Mouse (Mus musculus) embryonic facial prominence, embryonic 14.5 days (tissue): ENCODE results near the gene Xirp1. TPM values are rescaled to one million over a fixed set of nuclear protein-coding genes. Genes with fewer than 3 reads are reported as not detected.
A peak's percentile ranks its signal among the peaks of the same experiment; 100 is the strongest.

Experiments
- ATAC-seq: fragments of 200-750 bp; cut with Nextera tagmentation; 2 replicates; pipeline ENCODE4 v1.8.0; 2017; ENCODE audit warnings: low read depth, moderate number of reproducible peaks, moderate TSS enrichment
- DNase-seq: peaks from one replicate; pipeline ENCODE4 v3.0.0-alpha.2; 2015; ENCODE audit warnings: low spot score
- H3K27ac ChIP-seq: fragments of 300-500 bp; sonication (generic); replicated peaks from 2 replicates; pipeline ENCODE4 v1.5.1; 2014; ENCODE audit warnings: low read depth, mild to moderate bottlenecking, low read length, moderate library complexity
- H3K27me3 ChIP-seq: fragments of 300-500 bp; sonication (generic); replicated peaks from 2 replicates; pipeline ENCODE4 v1.6.1; 2014; ENCODE audit warnings: low read length; ENCODE audit not compliant: control insufficient read depth, insufficient read depth
- H3K36me3 ChIP-seq: fragments of 300-500 bp; sonication (generic); 2 replicates; pipeline ENCODE4 v1.6.1; 2014; ENCODE audit warnings: low read length, mixed read lengths; ENCODE audit not compliant: control insufficient read depth, insufficient read depth
- H3K4me1 ChIP-seq: fragments of 300-500 bp; sonication (generic); 2 replicates; pipeline ENCODE4 v1.6.1; 2014; ENCODE audit warnings: antibody characterized with exemption, low read length; ENCODE audit not compliant: control insufficient read depth, insufficient read depth
- H3K4me2 ChIP-seq: fragments of 300-500 bp; sonication (generic); 2 replicates; pipeline ENCODE4 v1.6.1; 2014; ENCODE audit warnings: low read depth, mild to moderate bottlenecking, low read length, moderate library complexity, mixed read lengths
- H3K4me3 ChIP-seq: fragments of 300-500 bp; sonication (generic); 2 replicates; pipeline ENCODE4 v1.5.1; 2014; ENCODE audit warnings: low read depth, mild to moderate bottlenecking, low read length
- H3K9ac ChIP-seq: fragments of 300-500 bp; sonication (generic); 2 replicates; pipeline ENCODE4 v1.6.1; 2014; ENCODE audit warnings: low read depth, mild to moderate bottlenecking, low read length, moderate library complexity, mixed read lengths
- H3K9me3 ChIP-seq: fragments of 300-500 bp; sonication (generic); 2 replicates; pipeline ENCODE4 v1.6.1; 2016; ENCODE audit warnings: low read length; ENCODE audit not compliant: control insufficient read depth
- WGBS: fragments of 180-500 bp; shearing (Covaris S2); extraction: QIAGEN DNeasy Blood & Tissue Kit; methylation state at CpG from one replicate; pipeline ENCODE4 v1.1.7; 2014; 5-methylcytosine and 5-hydroxymethylcytosine counted together
- polyA plus RNA-seq: library from polyadenylated mRNA; unstranded; fragments of >200 nt; fragmentation: Nextera tagmentation; extraction: Ambion mirVana; gene quantifications from 2 replicates; pipeline ENCODE4 v1.2.1, GENCODE M21; 2014

Xirp1 gene
- polyA plus RNA-seq, 1 experiment from 2014 or later, result 8.0 TPM

GRCm38 (mm10) chr9:120027401-120028151 is 4.2 kb upstream of the Xirp1 start:
- Histone ChIP-seq H3K4me1 (no peaks in the 10 kb centered on the region; the same call in 1 of the 2 replicates), H3K27ac (no peak overlapping the region), H3K9ac (no peak overlapping the region), H3K4me3 (no peak overlapping the region), H3K27me3 (no peaks in the 10 kb centered on the region), H3K36me3 (no peaks in the 10 kb centered on the region), H3K9me3 (no peaks in the 10 kb centered on the region), H3K4me2 (no peak overlapping the region)
- ATAC-seq (0 out of 2 replicates have a peak, but pooled peaks have one; percentile 63), DNase-seq (peak; percentile 79)
- WGBS, result 22% methylated on average over 14 of the region's 14 CpGs

GRCm38 (mm10) chr9:120024625-120025024 is 1.2 kb upstream of the Xirp1 start:
- Histone ChIP-seq H3K27me3 (no peaks in the 10 kb centered on the region), H3K9me3 (no peaks in the 10 kb centered on the region), H3K4me3 (no peak overlapping the region), H3K4me1 (peaks cover 5% of the 10 kb centered on the region; the same call in 1 of the 2 replicates), H3K36me3 (no peaks in the 10 kb centered on the region), H3K9ac (no peak overlapping the region), H3K27ac (no peak overlapping the region), H3K4me2 (no peak overlapping the region)
- 83% methylated on average over 5 of the region's 5 CpGs for WGBS
- ATAC-seq (no peak), DNase-seq (no peak)

- no peaks in the 10 kb centered on the region for H3K9me3 ChIP-seq
- no peak for ATAC-seq
- 77% methylated on average over 10 of the region's 10 CpGs for WGBS
- no peak overlapping the region for H3K4me3 ChIP-seq
- DNase-seq, result no peak
- peaks cover 5% of the 10 kb centered on the region; the same call in 1 of the 2 replicates for H3K4me1 ChIP-seq
- H3K36me3 ChIP-seq, result no peaks in the 10 kb centered on the region
- H3K9ac ChIP-seq, result no peak overlapping the region
- H3K27ac ChIP-seq, result no peak overlapping the region
- no peak overlapping the region for H3K4me2 ChIP-seq
- H3K27me3 ChIP-seq, result no peaks in the 10 kb centered on the region
These were observed 773 bp upstream of the Xirp1 start for GRCm38 (mm10) chr9:120024171-120024570.

- H3K9ac ChIP-seq, result no peak overlapping the region
- H3K4me3 ChIP-seq, result no peak overlapping the region
- H3K4me2 ChIP-seq, result no peak overlapping the region
- no peaks in the 10 kb centered on the region for H3K27me3 ChIP-seq
- no peaks in the 10 kb centered on the region for H3K36me3 ChIP-seq
- ATAC-seq (peak; percentile 23; the same call in 1 of the 2 replicates), DNase-seq (no peak)
- 47% methylated on average over 5 of the region's 5 CpGs for WGBS
- H3K27ac ChIP-seq, result no peak overlapping the region; the same call in 1 of the 2 replicates
- H3K4me1 ChIP-seq, result peaks cover 5% of the 10 kb centered on the region; the same call in 1 of the 2 replicates
- no peaks in the 10 kb centered on the region for H3K9me3 ChIP-seq
These were observed 2.2 kb downstream of the Xirp1 start for GRCm38 (mm10) chr9:120021164-120021563.

- Histone ChIP-seq H3K4me1 (peaks cover 5% of the 10 kb centered on the region; the same call in 1 of the 2 replicates), H3K4me3 (no peak overlapping the region), H3K9me3 (no peaks in the 10 kb centered on the region), H3K36me3 (no peaks in the 10 kb centered on the region), H3K27ac (no peak overlapping the region; the same call in 1 of the 2 replicates), H3K9ac (no peak overlapping the region), H3K4me2 (no peak overlapping the region), H3K27me3 (no peaks in the 10 kb centered on the region)
- DNase-seq, result peak; percentile 88
- 31% methylated on average over 7 of the region's 7 CpGs for WGBS
- ATAC-seq, result no peak
These were observed 3.0 kb downstream of the Xirp1 start for GRCm38 (mm10) chr9:120020285-120020890.

GRCm38 (mm10) chr9:120016956-120017355 is 6.4 kb downstream of the Xirp1 start:
- no peak overlapping the region for H3K4me3 ChIP-seq
- no peak for DNase-seq
- WGBS, result 76% methylated on average over 8 of the region's 10 CpGs
- no peak overlapping the region for H3K27ac ChIP-seq
- no peak for ATAC-seq
- H3K4me2 ChIP-seq, result no peak overlapping the region
- H3K9me3 ChIP-seq, result no peaks in the 10 kb centered on the region
- peaks cover 5% of the 10 kb centered on the region; the same call in 1 of the 2 replicates for H3K4me1 ChIP-seq
- H3K36me3 ChIP-seq, result no peaks in the 10 kb centered on the region
- H3K9ac ChIP-seq, result no peak overlapping the region
- H3K27me3 ChIP-seq, result no peaks in the 10 kb centered on the region

- DNase-seq, result no peak
- Histone ChIP-seq H3K27ac (no peak overlapping the region), H3K4me3 (no peak overlapping the region), H3K4me2 (no peak overlapping the region), H3K4me1 (0 out of 2 replicates have a peak, but pooled peaks cover 5% of the 10 kb centered on the region), H3K36me3 (no peaks in the 10 kb centered on the region), H3K9me3 (no peaks in the 10 kb centered on the region), H3K27me3 (no peaks in the 10 kb centered on the region), H3K9ac (no peak overlapping the region)
- ATAC-seq, result no peak
- 67% methylated on average over 6 of the region's 6 CpGs for WGBS
These were observed 8.6 kb downstream of the Xirp1 start for GRCm38 (mm10) chr9:120014828-120015227.

- Histone ChIP-seq H3K36me3 (no peaks in the 10 kb centered on the region), H3K27ac (no peak overlapping the region), H3K27me3 (no peaks in the 10 kb centered on the region), H3K4me2 (no peak overlapping the region), H3K4me3 (no peak overlapping the region), H3K9ac (no peak overlapping the region), H3K4me1 (0 out of 2 replicates have a peak, but pooled peaks cover 5% of the 10 kb centered on the region), H3K9me3 (no peaks in the 10 kb centered on the region)
- DNase-seq (no peak), ATAC-seq (no peak)
- WGBS, result 60% methylated on average over 11 of the region's 11 CpGs
These were observed 10.1 kb downstream of the Xirp1 start for GRCm38 (mm10) chr9:120013251-120013820.
